Mouse (Mus musculus) lung, adult 2 months (tissue): ENCODE results near the gene Afap1.

Source experiments
- CTCF ChIP-seq: fragments of 200-500 bp; IDR thresholded peaks from 2 replicates; pipeline ENCODE4 v1.5.1; 2011; ENCODE audit warnings: mild to moderate bottlenecking, low read length, control low read depth; ENCODE audit not compliant: insufficient read depth
- POLR2A ChIP-seq: fragments of 200-500 bp; IDR thresholded peaks from 2 replicates; pipeline ENCODE4 v1.6.1; 2011; ENCODE audit warnings: low read depth, mild to moderate bottlenecking, control low read depth, low read length, borderline replicate concordance; ENCODE audit errors: extremely low read depth

DNA sequence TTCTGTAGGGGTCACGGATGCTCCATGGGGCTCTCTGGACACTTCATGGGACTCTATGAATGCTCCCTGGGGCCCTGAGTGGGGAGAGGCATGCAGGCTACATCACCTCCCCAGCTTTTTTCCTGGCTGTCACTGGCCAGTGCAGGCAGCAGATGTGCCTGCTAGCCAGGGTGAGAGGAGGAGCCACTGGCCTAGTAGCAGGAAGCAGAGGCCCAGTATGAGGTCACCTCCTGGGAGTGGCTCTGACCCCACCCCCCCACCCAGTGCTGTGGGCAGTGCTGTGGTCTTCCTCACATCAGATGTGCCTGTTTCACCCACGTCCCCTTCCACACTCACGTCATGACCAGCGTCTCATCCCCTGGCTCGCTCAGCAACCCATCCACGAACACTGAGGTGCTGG lies 148.6 kb downstream of the Afap1 start:
- TF ChIP-seq CTCF: no peak
- no peak for TF ChIP-seq POLR2A
